Mouse (Mus musculus): ENCODE results near the gene Mc3r. TPM values are rescaled to one million over a fixed set of nuclear protein-coding genes. Genes with fewer than 3 reads are reported as not detected.

The Mc3r gene
- total RNA-seq, 4 experiments from 2014 or later = 0.16 to 0.35 (median 0.22) TPM; not detected in 1

DNA sequence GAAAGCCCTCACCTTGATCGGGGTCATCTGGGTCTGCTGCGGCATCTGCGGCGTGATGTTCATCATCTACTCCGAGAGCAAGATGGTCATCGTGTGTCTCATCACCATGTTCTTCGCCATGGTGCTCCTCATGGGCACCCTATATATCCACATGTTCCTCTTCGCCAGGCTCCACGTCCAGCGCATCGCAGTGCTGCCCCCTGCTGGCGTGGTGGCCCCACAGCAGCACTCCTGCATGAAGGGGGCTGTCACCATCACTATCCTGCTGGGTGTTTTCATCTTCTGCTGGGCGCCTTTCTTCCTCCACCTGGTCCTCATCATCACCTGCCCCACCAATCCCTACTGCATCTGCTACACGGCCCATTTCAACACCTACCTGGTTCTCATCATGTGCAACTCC is 1.0 kb downstream of the Mc3r start:
- DNase-seq (ENCODE audit: low spot score in 2 of 2) = no peak

DNA sequence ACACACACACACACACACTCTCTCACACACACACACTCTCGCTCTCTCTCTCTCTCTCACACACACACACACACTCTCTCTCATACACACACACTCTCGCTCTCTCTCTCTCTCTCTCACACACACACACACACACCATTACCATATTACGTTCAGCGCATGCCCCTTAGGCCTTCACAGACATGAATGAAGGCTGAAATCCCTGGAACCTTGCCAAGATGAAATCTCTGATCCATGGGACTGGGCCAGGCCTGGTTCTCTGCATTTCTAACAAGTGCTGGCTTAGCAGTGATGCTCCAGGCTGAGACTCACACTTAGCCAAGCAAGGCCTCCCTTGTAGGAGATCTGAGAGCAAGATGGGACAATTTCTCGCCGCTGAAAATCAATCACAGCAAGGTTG is 8.1 kb downstream of the Mc3r start:
- DNase-seq (ENCODE audit: low spot score in 2 of 2) = no peak

DNA sequence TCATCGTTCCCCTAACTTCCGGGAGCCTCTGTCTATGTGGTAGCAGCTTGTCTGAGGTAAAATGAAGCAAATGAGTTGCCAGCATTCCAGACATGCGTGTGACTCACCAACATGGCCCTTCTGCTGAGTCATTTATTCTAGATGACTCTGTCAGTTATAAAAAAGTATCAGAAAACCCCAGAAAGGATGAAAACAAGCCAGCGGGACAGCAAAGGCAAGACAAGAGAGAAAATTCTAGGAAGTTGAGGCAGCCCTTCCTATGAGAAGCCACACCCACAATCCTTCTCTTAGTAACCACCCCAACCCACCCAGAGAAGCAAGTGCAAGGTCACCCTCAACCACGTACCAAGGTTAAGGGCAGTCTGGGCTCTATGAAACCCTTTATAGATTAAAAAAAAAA is 8.7 kb downstream of the Mc3r start:
- DNase-seq (ENCODE audit: low spot score in 2 of 2) = no peak

DNA sequence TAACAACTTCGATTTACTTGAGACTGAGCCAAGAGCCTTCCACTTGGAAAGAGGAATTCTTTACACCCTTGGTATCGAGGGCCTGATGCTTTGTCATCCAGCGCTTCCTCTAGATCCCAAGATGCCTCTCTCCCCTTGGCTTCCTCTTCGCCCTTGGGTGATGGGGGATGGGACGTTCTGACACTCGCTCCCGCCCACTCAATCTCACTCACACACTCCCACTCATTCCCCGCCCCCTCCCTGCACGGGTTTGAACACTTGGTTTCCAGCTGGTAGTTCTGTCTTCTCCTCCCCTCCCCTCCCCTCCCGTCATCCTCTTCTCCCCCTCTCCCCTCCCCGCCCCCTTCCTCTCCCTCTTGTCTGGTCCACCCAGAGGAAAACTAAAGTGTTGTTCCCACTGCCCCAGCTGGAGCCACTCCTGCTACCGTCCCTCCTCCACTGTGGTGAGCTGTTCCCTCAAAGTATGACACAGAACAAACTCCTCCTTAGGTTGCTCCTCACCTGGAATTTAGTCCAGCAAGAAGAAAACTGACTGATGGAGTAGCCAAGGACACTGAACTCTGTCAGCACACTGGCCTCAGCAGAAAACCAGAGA is 9.3 kb downstream of the Mc3r start:
- DNase-seq (ENCODE audit: low spot score in 2 of 2) = no peak

DNA sequence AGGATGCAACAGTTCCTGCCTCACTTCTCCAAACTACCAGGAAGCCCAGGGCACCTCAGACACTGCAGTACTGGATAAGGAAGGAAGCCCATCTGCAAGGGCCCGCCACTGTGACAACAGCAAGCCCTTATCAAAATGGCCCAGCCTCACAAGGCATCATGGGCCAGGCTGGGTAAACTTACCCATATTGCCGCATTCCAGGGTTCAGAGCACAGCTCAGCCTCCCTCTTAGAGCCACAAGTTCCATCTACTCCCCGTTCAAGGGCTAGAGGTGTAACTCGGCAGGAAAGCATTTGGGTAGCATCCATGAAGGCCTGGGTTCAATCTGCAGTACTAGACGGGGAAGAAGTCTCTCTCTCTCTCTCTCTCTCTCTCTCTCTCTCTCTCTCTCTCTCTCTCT is 11.8 kb downstream of the Mc3r start:
- DNase-seq (ENCODE audit: low spot score in 2 of 2) = no peak

DNA sequence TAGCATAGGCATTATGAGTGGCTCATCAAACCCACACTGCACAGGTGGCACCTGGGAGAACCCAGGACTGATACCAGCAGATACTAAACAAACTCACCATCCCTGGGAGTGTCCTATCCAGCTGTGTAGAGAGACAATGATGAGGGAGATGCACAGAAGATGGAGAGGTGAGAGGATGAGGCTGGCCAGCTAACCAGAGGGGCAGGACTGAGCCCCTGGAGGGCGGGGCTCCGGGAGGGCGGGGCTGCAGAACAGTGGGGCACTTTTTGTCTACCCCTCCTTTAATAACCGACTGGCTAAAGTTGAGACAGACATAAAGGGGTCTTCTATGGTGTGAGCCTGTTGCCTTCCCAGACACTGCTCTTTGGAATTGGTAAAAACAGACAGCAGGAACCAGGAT is 13.1 kb downstream of the Mc3r start:
- DNase-seq (ENCODE audit: low spot score in 2 of 2) = no peak

DNA sequence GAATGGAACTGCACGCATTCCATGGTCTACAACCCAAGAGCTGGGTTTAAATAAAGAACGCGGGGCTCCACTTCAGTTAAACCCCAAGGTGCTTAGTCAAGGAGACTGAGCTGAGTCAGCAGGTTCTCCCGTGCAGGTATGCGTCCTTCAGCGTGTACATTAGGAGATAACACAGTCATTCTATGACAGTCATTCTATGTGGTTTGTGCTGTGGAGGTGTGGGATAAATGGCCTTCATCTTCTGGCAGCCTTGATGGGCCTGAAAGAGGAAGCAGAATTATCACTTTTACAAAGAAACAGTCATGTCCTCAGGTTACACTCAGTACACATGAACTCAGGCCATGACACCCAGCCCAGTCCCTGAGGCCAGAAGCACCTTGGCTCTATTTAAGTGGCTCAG is 14.9 kb downstream of the Mc3r start:
- DNase-seq (ENCODE audit: low spot score in 2 of 2) = no peak

DNA sequence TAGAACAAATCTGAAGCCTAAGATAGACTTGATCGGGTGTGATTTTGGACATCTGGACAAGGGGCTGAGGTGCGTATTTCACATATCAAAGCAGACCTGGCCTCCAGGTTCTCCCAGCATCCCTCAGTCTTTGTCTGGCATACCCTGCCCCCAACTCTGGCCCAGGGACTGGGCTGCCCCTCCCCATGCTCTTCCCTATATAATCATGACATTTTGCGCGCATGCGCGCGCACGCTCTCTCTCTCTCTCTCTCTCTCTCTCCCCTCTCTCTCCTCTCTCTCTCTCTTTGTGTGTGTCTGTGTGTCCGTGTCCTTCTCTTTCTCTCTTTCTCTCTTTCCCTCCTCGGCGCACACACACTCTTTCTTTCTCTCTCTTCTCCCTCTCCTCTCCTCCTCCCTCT is 21.6 kb downstream of the Mc3r start:
- DNase-seq (ENCODE audit: low spot score in 2 of 2) = no peak

DNA sequence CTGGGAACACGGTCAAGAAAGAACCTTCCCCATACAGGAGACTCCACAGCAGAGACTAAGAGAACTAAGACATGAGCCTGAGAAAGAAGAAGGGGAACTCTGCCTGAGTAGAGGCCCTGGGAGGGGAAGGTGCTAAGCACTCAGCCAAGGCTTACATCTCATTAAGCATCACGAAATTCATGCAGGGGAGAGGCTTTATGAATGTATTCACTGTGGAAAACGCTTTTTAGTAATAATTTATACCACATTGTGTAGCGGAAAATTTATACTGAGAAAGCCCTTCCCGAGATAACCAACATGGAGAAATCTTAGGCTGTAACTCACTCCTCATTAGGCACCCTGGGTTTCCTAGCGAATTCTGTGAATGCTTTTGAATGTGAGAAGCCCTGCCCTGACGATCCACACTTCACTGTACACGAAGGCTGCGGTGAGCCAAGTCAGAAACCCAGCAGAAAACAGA is 22.2 kb downstream of the Mc3r start:
- DNase-seq (ENCODE audit: low spot score in 2 of 2) = no peak

DNA sequence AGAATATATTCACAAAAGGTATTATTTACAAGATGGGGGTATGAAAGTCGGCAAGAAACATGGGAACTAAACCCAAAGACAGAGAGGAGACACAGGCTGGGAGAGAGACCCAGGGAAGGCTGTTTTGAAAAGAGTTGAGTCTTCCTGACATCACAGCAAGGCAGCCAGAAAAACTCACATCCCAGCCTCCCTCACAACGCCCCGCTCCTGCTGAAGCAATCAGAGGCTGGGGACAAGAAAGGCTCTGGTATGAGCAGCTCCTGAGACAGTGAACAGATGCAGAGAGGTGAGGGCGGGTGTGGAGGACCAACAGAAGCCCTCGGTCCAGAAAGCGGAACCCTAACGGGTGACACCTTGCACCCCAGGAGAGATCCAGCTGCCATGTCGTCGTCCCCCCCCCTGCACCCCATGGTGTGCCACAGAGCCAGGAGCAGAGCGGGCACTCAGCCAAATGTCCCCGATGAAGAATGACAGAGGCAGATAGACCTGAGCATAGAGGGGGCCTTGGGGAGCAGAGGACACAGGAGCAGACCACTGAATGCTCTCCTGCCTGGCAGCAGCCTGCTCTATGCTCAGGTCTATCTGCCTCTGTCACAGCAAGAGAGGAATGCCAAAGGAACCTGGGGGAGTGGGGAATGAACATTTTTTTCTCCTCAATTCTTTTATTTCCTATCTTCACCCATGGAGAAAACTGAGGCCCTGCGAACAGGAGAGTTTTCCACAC is 22.8 kb downstream of the Mc3r start:
- no peak for DNase-seq (ENCODE audit: low spot score in 2 of 2)

DNA sequence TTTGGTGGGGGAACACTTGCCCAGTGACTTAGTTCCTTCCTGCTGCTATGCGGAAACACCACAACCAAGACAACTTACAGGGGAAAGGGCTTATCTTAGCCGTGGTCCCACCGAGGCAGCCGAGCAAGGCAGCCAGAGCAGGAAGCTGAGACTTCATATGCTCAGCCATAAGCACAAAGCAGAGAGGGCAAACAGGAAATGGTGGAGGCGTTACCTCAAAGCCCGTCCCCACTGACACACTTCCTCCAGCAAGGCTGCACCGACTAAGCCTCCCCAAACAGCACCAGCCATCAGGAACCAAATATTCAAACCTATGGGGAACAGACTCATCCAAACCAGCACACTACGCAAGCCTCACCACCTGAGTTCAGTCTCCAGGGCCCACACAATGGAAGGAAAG is 26.4 kb downstream of the Mc3r start:
- DNase-seq (ENCODE audit: low spot score in 2 of 2) = no peak

DNA sequence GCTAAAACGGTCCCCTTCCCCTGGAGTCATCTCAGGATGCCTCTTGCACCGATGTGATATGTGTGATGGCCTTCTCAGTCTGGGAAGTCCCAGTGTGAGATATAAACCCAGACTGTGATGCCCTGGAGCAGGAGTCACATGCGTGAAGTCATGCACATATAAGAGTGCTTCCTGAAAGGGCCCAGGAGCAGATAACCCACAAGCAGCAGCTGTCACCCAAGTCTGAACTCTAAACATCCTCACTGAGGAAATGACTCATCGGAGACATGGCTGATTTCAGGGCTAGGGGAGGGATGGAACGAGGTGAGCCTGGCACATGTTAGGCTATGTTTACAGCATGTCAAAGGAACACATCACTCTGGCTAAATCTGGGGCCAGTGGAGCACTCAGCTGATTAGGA is 27.9 kb downstream of the Mc3r start:
- no peak for DNase-seq (ENCODE audit: low spot score in 2 of 2)

DNA sequence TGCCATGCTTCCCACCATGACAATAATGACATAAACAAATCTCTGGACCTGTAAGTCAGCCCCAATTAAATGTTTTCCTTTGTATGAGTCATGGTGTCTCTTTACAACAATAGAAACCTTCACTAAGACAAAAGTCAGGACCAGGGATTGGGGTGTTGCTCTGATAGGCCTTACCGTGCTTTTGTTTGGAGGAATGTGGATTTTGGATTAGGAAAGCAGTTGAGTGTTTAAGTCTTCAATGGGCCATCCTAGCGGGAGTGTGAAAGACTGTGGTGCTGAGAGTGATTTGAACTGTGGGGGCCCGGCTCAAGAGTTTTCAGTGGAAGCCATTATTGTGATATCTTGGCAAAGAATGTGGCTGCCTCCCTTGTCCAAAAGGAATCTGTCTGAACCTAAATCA is 30.7 kb downstream of the Mc3r start:
- DNase-seq (ENCODE audit: low spot score in 2 of 2) = no peak

DNA sequence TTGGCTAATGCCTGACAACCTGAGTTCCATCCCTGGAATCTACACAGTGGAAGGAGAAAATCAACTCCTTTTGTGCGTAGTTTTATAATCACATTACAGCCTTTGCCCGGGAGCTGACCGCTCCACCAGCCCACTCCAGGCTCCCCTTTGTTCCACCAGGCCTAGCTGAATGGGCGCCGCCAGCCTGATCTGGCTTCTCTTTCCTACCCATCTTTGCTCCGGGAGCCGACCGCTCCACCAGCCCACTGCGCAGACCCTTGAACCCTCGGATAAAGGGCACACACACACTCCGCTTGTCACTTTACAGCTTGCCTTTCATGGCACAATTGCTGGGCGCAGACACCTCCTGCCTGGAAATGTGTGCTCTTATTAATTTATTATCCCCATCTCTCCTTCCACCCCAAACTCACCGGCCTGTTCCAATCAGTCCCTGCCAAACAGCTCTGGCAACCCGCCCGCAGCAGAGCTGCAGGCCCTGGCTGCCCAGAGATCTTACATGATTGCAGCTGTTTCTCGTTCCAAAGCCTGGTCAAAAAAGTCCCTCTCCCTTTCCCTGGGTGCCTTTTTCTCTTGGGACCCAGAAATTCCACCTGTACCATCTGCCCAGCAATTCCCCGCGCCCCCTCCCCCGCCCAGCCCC is 33.9 kb downstream of the Mc3r start:
- DNase-seq (ENCODE audit: low spot score in 2 of 2) = peak; percentile 17 to 43

DNA sequence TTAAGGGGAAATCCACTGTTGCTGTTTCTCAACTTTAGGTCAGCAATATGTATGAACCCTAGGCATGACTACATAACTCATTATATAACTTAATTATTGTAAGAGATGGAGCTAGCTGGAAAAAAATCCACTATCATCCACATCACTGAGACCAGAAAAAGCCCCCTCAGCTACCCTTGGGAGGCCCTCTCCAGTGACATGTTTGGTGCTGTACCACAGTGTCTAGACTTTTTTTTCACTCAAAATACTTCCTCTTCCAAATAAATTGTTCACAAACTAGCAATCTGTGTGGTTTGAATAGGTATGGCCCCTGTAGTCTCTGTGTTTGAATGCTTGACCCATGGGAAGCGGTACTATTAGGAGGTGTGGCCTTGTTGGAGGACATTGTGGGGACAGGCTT is 39.4 kb downstream of the Mc3r start:
- DNase-seq (ENCODE audit: low spot score in 2 of 2) = no peak

DNA sequence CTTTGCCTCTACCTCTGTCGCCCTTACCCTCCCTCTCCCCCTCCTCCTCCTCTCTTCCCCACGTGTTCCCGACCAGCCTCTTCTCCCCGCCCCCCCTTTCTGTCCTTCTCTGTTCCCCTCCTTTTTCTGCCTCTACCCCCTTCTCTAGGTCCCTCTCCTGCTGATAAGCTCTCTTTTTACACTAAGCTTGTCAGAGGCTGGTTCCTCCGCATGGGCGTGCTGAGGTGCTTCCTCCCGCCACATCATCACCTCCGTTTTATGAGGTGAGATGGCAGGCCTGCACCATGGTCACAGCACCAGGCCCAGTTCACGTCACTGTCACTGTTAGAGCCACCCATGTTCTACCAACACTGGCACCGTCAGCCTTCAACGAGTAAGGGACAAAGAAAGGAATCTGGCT is 40.7 kb downstream of the Mc3r start:
- DNase-seq (ENCODE audit: low spot score in 2 of 2) = no peak

DNA sequence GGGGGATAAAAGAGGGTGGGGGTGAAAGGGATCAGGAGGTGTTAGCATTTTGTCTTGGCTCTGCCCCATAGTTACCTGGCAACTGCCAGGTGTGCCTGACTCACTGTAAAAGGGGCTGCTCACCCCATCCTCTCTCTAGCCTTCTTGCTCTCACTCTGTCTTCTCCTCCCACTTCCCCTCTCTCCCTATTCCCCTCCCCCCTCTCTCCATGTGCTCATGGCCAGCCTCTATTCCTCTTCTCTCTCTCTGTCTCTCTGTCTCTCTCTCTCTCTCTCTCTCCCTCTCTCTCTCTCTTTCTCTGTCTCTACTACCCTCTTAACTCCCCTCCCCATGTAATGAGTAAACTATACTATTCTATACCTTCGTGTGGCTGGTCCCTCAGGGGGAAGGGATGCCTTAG is 41.3 kb downstream of the Mc3r start:
- DNase-seq (ENCODE audit: low spot score in 2 of 2) = no peak

DNA sequence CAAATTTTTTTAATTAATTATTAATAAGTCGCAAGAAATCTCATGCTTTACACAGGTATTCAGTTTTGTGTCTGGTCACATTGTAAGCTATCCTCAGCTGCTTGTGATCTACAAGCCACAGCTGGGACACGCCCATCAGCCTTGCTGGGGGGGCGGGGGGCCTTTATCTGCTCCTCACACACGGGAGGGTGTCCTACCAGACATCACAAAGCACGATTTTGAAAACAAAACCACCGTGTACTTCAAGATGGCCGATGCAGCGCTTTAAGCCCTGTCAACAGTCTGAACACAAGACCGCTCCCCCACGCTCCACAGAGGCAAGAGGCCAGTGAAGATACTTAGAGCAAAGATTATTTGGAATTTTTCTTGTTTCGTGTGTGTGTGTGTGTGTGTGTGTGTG is 42.2 kb downstream of the Mc3r start:
- DNase-seq (ENCODE audit: low spot score in 2 of 2) = no peak

DNA sequence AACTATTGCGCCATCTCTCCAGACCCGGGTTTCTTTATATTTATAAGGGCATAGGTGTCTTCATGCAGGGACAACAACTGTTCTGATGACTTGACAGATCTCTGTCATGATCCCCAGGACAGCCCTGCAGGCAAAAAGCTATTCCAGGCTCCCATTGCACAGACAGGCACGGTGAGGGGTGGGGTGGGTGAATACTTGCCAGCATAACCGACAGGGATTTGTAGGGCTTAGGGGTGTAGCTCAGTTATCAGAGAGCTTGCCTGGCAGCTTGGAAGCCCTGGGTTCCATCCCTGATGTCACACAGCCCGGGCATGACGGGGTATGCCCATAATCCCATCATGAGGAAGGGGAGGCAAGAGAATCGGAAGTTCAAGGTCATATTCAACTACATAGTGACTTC is 42.7 kb downstream of the Mc3r start:
- no peak for DNase-seq (ENCODE audit: low spot score in 2 of 2)

DNA sequence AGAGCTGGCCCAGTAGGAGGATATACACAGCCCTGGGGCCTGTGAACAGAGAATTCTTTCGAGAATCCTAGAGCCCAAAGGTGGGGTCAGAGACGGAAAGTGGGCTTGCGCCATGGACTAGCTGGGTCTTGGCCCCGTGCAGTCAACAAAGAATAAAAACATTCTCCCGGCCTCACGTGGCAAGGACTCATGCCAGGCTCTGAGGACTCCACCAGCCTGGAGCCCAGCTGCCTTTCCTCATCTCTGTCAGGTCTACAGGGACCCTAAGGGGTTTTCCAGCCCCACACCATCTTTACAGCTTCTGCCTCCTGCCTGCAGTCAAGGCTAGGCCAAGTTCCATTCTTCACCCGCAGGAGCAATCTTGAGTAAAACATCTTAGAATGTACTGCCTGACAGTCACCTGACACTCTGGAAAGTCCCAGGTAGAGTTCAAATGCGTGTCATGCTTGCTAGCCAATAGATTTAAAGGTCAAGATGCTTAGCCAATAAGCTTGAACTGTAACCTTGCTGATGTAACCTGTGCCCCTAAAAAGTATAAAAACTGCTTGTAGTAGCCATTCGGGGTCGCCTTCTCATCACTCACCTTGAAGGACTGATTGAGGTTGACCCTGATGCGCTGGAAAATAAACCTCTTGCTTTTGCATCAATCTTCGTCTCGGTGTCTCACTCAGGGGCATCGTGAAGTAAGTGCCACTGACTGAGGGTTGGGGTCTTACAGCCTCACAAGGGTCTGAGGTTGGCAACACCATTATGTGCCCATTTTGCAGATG is 43.6 kb downstream of the Mc3r start:
- no peak for DNase-seq (ENCODE audit: low spot score in 2 of 2)

DNA sequence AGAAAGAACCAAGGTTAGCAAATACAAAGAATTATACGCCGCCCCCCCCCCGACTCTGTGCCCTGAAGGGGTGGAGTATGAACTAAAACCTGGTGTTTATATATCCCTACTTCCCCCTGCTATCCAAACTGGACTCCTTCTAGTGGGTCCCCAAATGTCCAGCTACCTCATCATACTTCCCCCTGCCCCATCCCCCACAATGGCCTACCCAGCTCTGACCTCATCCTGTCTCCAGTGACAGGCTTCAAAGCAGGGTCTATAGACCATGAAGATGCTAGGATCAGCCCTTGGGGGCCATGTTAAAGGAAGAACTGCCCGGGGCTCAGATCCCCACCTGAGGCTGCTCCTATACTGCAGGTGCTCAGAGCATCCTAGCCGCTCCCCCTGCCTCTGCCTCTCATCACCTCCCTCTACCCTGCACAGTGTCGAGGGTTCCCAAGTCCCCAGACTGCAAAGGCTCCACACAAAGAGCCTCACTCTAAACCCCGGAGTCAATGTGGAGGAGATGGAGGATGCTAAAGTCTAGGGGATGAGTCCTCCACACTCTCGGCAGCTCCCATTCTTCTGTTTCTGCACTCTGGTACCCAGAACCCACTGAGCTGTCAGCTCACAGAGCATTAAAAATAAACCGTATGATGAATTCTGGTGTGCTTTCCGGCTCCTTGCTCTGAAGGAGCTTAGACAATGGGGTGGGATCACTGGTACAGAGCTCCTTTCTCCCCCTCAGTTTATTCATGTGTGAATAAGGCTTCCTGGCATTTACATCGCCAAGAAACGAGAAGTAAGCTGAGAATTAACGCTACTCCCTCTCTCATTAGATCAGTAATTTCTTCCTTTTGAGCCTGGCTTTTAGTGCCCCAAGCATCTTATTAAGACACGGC is 44.5 kb downstream of the Mc3r start:
- no peak for DNase-seq (ENCODE audit: low spot score in 2 of 2)
